8 mouse cellular contexts compared by ENCODE assay signal in the genomic region with DNA sequence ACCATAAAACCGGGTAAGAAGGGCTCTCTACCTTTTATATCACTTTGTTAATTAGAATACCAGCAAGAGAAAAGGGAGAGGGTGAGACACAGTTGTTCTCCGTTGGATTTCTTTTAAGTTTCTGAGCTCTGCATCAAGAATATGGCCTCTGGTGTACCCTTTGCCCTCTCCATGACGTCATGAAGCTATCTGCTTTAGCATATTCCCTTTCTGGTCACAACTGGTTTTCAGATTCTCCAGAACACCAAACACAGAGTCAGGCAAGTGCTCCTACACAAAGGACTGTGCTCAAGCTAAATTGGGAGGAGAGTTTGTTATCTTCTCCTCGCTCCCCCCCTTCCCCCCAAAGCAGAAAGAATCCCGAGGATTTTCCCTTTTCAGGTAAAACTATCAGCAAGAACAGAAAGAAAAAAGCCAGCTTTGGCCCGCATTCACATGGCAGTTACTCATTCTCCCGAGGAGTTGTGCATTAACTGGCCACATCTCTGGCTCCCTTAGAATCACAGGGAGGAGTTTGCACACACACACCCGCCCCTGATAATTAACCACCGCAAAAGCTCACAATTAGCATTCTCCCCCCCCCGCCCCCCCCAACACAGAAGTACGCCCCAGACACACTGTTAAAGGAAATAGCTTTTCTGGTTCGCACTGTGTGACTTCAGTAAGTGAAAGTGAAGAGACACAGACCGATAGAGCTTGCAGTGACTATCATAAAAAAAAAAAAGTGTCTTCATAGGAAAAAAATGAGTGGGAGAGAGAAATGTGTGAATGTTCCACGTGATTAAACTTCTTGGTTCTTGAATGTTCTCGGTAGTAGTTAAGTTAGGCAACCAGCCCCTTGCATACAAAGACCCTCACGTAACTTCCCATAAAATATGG. TPM values are rescaled to one million over a fixed set of nuclear protein-coding genes. Genes with fewer than 3 reads are reported as not detected.
A peak's percentile ranks its signal among the peaks of the same experiment; 100 is the strongest.
DNase-seq lines count a peak whose midpoint lies in the region; ATAC-seq and TF ChIP-seq lines count a peak whose summit lies in the region.

No protein-coding gene starts in this region.

- no peaks in the 10 kb centered on the region; the same call in 1 of the 2 replicates for H3K27me3 ChIP-seq in cerebellum, adult 2 months (ENCODE audit: control insufficient read depth, insufficient read depth, low read length)
- H3K27me3 ChIP-seq in intestine, embryonic 16.5 days (replicated peaks; ENCODE audit: control insufficient read depth, insufficient read depth, low read length), result peaks cover 7% of the 10 kb centered on the region

- no peak for DNase-seq in cerebellum, adult 2 months
- no peak for DNase-seq in cerebellum, postnatal 36 days
- peak; percentile 52 for DNase-seq in embryo, embryonic 11 days
- peak; percentile 43 for DNase-seq in mesoderm, embryonic 11.5 days (ENCODE audit: low read depth, low spot score)
- no peak for DNase-seq in cerebellum, adult 11 months
- no peak for DNase-seq in urinary bladder, postnatal 14 days (ENCODE audit: low spot score)

- ATAC-seq in intestine, embryonic 16.5 days, result peak; percentile 70
- no peak for ATAC-seq in monocyte, adult 5-6 weeks (replicated peaks; ENCODE audit: insufficient number of reproducible peaks, low FRiP score, low TSS enrichment, poor library complexity, severe bottlenecking)

- no peaks in the 10 kb centered on the region for H3K36me3 ChIP-seq in intestine, embryonic 16.5 days (ENCODE audit: control insufficient read depth, insufficient read depth, low read length)

- H3K4me1 ChIP-seq in cerebellum, adult 2 months (ENCODE audit: control insufficient read depth, insufficient read depth, low read length), result peaks cover 3% of the 10 kb centered on the region; the same call in 1 of the 2 replicates
- H3K4me1 ChIP-seq in intestine, embryonic 16.5 days (ENCODE audit: control insufficient read depth, insufficient read depth, low read length), result peaks cover 10% of the 10 kb centered on the region

- peak overlapping the region; percentile 92 for H3K4me2 ChIP-seq in intestine, embryonic 16.5 days (ENCODE audit: low read depth, low read length)

- no peak overlapping the region for H3K27ac ChIP-seq in cerebellum, adult 2 months (ENCODE audit: insufficient read depth, low read length)
- no peak overlapping the region for H3K27ac ChIP-seq in intestine, embryonic 16.5 days (ENCODE audit: low read length)

- no peak for TF ChIP-seq POLR2A in cerebellum, adult 2 months (IDR thresholded peaks at IDR 0.05; ENCODE audit: borderline replicate concordance, insufficient read depth, low read length)

- H3K9me3 ChIP-seq in intestine, embryonic 16.5 days (ENCODE audit: control insufficient read depth, low read length), result no peaks in the 10 kb centered on the region

- no peak for TF ChIP-seq CTCF in cerebellum, adult 2 months (IDR thresholded peaks at IDR 0.05; ENCODE audit: borderline replicate concordance, insufficient read depth, low read depth, low read length)

- peak overlapping the region; percentile 61; the same call in 1 of the 2 replicates for H3K9ac ChIP-seq in intestine, embryonic 16.5 days (ENCODE audit: low read depth, low read length)

- H3K4me3 ChIP-seq in cerebellum, adult 2 months (replicated peaks; ENCODE audit: insufficient read depth, low read depth, low read length), result peak overlapping the region; percentile 60
- peak overlapping the region; percentile 61 for H3K4me3 ChIP-seq in intestine, embryonic 16.5 days (ENCODE audit: low read length)

- 10% methylated on average over 16 of the region's 16 CpGs for WGBS in cerebellum, adult 2 months
- WGBS in intestine, embryonic 16.5 days, result 4% methylated on average over 16 of the region's 16 CpGs

RNA-seq across cellular contexts. Expression of a gene that starts 1.8 kb away (rescaled TPM):
- 2.0 and 2.8 TPM in 2 replicates for polyA plus RNA-seq in cerebellum, adult 2 months (2012; rRNA removed)
- 4.4 and 5.1 TPM in 2 replicates for polyA plus RNA-seq in intestine, embryonic 16.5 days (2015; fragmentation: Nextera tagmentation; extraction: Ambion mirVana)
- not detected in 3 replicates for total RNA-seq in monocyte, adult 5-6 weeks (2017)

Comparison
In these comparisons a context has a peak if more than half of its experiments do, and no peak if none do; other contexts are left out.
1. DNase-seq: peak in embryo, embryonic 11 days (single experiment) and mesoderm, embryonic 11.5 days (single experiment); none in cerebellum, adult 2 months (0 of 2), cerebellum, postnatal 36 days (0 of 2), cerebellum, adult 11 months (single experiment) and urinary bladder, postnatal 14 days (single experiment).